ENCODE assay signal across 29 mouse cellular contexts in genomic region chr19:43517320-43517719, GRCm38 (mm10). TPM values are rescaled to one million over a fixed set of nuclear protein-coding genes. Genes with fewer than 3 reads are reported as not detected.
A peak's percentile ranks its signal among the peaks of the same experiment; 100 is the strongest.
DNase-seq lines count a peak whose midpoint lies in the region; ATAC-seq and TF ChIP-seq lines count a peak whose summit lies in the region.
"Had no signal": no experiment of that assay in that cellular context is flagged by ENCODE, and none has a peak within 500 bp of the region (broad histone marks: within the 10 kb centered on the region; RNA-seq: fewer than 3 reads in every experiment).

No protein-coding gene starts in this region.

- H3K4me3 ChIP-seq in gastrocnemius, adult 2 months = peak overlapping the region; percentile 38
- no peak overlapping the region for H3K4me3 ChIP-seq in liver, postnatal 0 days (ENCODE audit: low read depth, low read length)
- no peak overlapping the region for H3K4me3 ChIP-seq in liver, embryonic 12.5 days
- H3K4me3 ChIP-seq in midbrain, embryonic 16.5 days (ENCODE audit: low read depth, low read length) = no peak overlapping the region
- H3K4me3 ChIP-seq: embryonic facial prominence, embryonic 10.5 days; embryonic facial prominence, embryonic 13.5 days; erythroblast, embryonic 14.5 days; heart, embryonic 10.5 days; heart, embryonic 13.5 days had no signal

- no peak for ATAC-seq in liver, postnatal 0 days
- no peak for ATAC-seq in liver, embryonic 12.5 days
- ATAC-seq in granulocyte monocyte progenitor cell, adult 5-6 weeks (replicated peaks; ENCODE audit: poor library complexity, severe bottlenecking) = 0 out of 2 replicates have a peak, but pooled peaks have one; percentile 20
- ATAC-seq in midbrain, embryonic 16.5 days = no peak
- ATAC-seq: forebrain, embryonic 14.5 days; forebrain, postnatal 0 days; hindbrain, postnatal 0 days; inflammation-experienced regulatory T-cells, adult 6 months; intestine, embryonic 16.5 days had no signal

- intact Hi-C loops in gastrocnemius, adult 2 months (cut with DNase I) = no loop called here
- intact Hi-C loops in gastrocnemius, postnatal 14 days (cut with DNase I; ENCODE audit: low total_unique reads) = no loop called here

- H3K27me3 ChIP-seq in liver, postnatal 0 days (ENCODE audit: insufficient read depth, low read length) = no peaks in the 10 kb centered on the region
- no peaks in the 10 kb centered on the region for H3K27me3 ChIP-seq in liver, embryonic 12.5 days (replicated peaks)
- H3K27me3 ChIP-seq in midbrain, embryonic 16.5 days (ENCODE audit: control insufficient read depth, insufficient read depth, low read depth, low read length) = no peaks in the 10 kb centered on the region
- H3K27me3 ChIP-seq: embryonic facial prominence, embryonic 13.5 days; heart, embryonic 13.5 days had no signal

- H3K4me2 ChIP-seq in liver, postnatal 0 days (ENCODE audit: low read depth, low read length) = peak overlapping the region; percentile 47
- H3K4me2 ChIP-seq in liver, embryonic 12.5 days = no peak overlapping the region
- no peak overlapping the region for H3K4me2 ChIP-seq in midbrain, embryonic 16.5 days (ENCODE audit: low read length)
- H3K4me2 ChIP-seq: embryonic facial prominence, embryonic 13.5 days; heart, embryonic 13.5 days; hindbrain, embryonic 14.5 days had no signal

- peak overlapping the region; percentile 70 for H3K27ac ChIP-seq in gastrocnemius, adult 2 months
- H3K27ac ChIP-seq in liver, postnatal 0 days (ENCODE audit: low read depth) = peak overlapping the region; percentile 80
- no peak overlapping the region for H3K27ac ChIP-seq in liver, embryonic 12.5 days
- no peak overlapping the region for H3K27ac ChIP-seq in midbrain, embryonic 16.5 days (ENCODE audit: low read length)
- H3K27ac ChIP-seq: embryonic facial prominence, embryonic 10.5 days; embryonic facial prominence, embryonic 13.5 days; heart, embryonic 10.5 days; heart, embryonic 13.5 days; hindbrain, embryonic 14.5 days; hindbrain, postnatal 0 days had no signal

- TF ChIP-seq EP300 in liver, postnatal 0 days (IDR thresholded peaks at IDR 0.05; ENCODE audit: low read depth) = no peak

- no peak overlapping the region for H3K9ac ChIP-seq in liver, postnatal 0 days (replicated peaks)
- H3K9ac ChIP-seq in liver, embryonic 12.5 days = no peak overlapping the region
- H3K9ac ChIP-seq in midbrain, embryonic 16.5 days (ENCODE audit: low read depth, low read length) = no peak overlapping the region
- H3K9ac ChIP-seq: embryonic facial prominence, embryonic 13.5 days; forebrain, postnatal 0 days; heart, embryonic 13.5 days; hindbrain, embryonic 14.5 days had no signal

- peak; percentile 8 for DNase-seq in gastrocnemius, adult 2 months
- DNase-seq in gastrocnemius, postnatal 14 days = no peak
- no peak for DNase-seq in liver, postnatal 0 days
- DNase-seq in cerebellum, adult 9-11 months = no peak
- DNase-seq: adrenal gland, adult 2 months; adrenal gland, postnatal 14 days; B cell, adult 2 months; cerebellum, adult 2 months; cerebellum, postnatal 10 days; cerebellum, postnatal 36 days; embryo, embryonic 11 days; forebrain, postnatal 0 days; gastrocnemius, postnatal 36 days; heart, adult 18-20 months; heart, postnatal 14 days; heart, postnatal 4 days had no signal

- 85% methylated on average over 6 of the region's 6 CpGs for WGBS in liver, postnatal 0 days (ENCODE audit: insufficient replicate concordance)
- 84% methylated on average over 6 of the region's 6 CpGs for WGBS in liver, embryonic 12.5 days (ENCODE audit: insufficient replicate concordance)
- WGBS in midbrain, embryonic 16.5 days = 68% methylated on average over 6 of the region's 6 CpGs

- H3K36me3 ChIP-seq in liver, postnatal 0 days (replicated peaks; ENCODE audit: insufficient read depth, low read length) = peaks cover 21% of the 10 kb centered on the region
- H3K36me3 ChIP-seq in liver, embryonic 12.5 days = peaks cover 44% of the 10 kb centered on the region
- H3K36me3 ChIP-seq in midbrain, embryonic 16.5 days (ENCODE audit: control insufficient read depth, insufficient read depth, low read length) = peaks cover 9% of the 10 kb centered on the region; the same call in 1 of the 2 replicates

- H3K4me1 ChIP-seq in liver, postnatal 0 days (ENCODE audit: insufficient read depth) = peaks cover 16% of the 10 kb centered on the region
- H3K4me1 ChIP-seq in liver, embryonic 12.5 days = peaks cover 36% of the 10 kb centered on the region
- peaks cover 13% of the 10 kb centered on the region for H3K4me1 ChIP-seq in midbrain, embryonic 16.5 days (ENCODE audit: control insufficient read depth, insufficient read depth, low read length)

- TF ChIP-seq CTCF in gastrocnemius, adult 2 months (IDR thresholded peaks at IDR 0.05) = no peak
- no peak for TF ChIP-seq CTCF in liver, postnatal 0 days (IDR thresholded peaks at IDR 0.05; ENCODE audit: low read depth)

- no peaks in the 10 kb centered on the region for H3K9me3 ChIP-seq in liver, postnatal 0 days (ENCODE audit: low read length)
- H3K9me3 ChIP-seq in liver, embryonic 12.5 days (replicated peaks) = no peaks in the 10 kb centered on the region
- no peaks in the 10 kb centered on the region for H3K9me3 ChIP-seq in midbrain, embryonic 16.5 days (replicated peaks; ENCODE audit: control insufficient read depth, low read length, poor library complexity, severe bottlenecking)
- H3K9me3 ChIP-seq: embryonic facial prominence, embryonic 10.5 days; embryonic facial prominence, embryonic 13.5 days; heart, embryonic 10.5 days; heart, embryonic 13.5 days had no signal

RNA-seq across cellular contexts. Expression of gene Got1, which starts 7.1 kb away (rescaled TPM):
- total RNA-seq in gastrocnemius, adult 2 months (2021) = 100 to 1,000 TPM; 316 to 792 TPM
- total RNA-seq in gastrocnemius, postnatal 14 days (2021) = 100 to 1,000 TPM; 223 to 303 TPM
- polyA plus RNA-seq in liver, postnatal 0 days (2015; fragmentation: Nextera tagmentation; extraction: Ambion mirVana) = 127 and 137 TPM in 2 replicates
- 24.0 and 27.6 TPM in 2 replicates for polyA plus RNA-seq in liver, embryonic 12.5 days (2016; fragmentation: Nextera tagmentation; extraction: Ambion mirVana)
- total RNA-seq in granulocyte monocyte progenitor cell, adult 5-6 weeks (2014; fragmentation: Nextera tagmentation) = 22.6 and 36.8 TPM in 2 replicates
- total RNA-seq in granulocyte monocyte progenitor cell, adult 5-6 weeks (2017) = 17.3 and 21.5 TPM in 2 replicates
- 107 and 113 TPM in 2 replicates for polyA plus RNA-seq in midbrain, embryonic 16.5 days (2015; fragmentation: Nextera tagmentation; extraction: Ambion mirVana)

Comparison
In these comparisons a context has a peak if more than half of its experiments do, and no peak if none do; other contexts are left out.
1. H3K27ac ChIP-seq: peak in gastrocnemius, adult 2 months (single experiment) and liver, postnatal 0 days (single experiment); none in liver, embryonic 12.5 days (single experiment) and midbrain, embryonic 16.5 days (single experiment).
2. RNA of gene Got1, which starts 7.1 kb away (total RNA-seq): 316 to 792 TPM in gastrocnemius, adult 2 months and 223 to 303 TPM in gastrocnemius, postnatal 14 days; 17.3 to 36.8 TPM in granulocyte monocyte progenitor cell, adult 5-6 weeks; every median in the first group is over 4 times any median in the second.